Mouse (Mus musculus) heart, embryonic 10.5 days (tissue): Measurements from ENCODE around the gene Cnot3. TPM values are rescaled to one million over a fixed set of nuclear protein-coding genes. Genes with fewer than 3 reads are reported as not detected.
"Not testable (repeated sequence)": the region's sequence is repeated elsewhere in the genome, so short reads cannot be mapped to it uniquely, and the experiment has no call there.

Experiments
- DNase-seq: peaks from one replicate; pipeline ENCODE4 v3.0.0-alpha.2; 2017; ENCODE audit warnings: low spot score
- H3K27ac ChIP-seq: fragments of 300-500 bp; sonication (generic); 2 replicates; pipeline ENCODE4 v1.5.1; 2016; ENCODE audit warnings: mild to moderate bottlenecking
- H3K27me3 ChIP-seq: fragments of 300-500 bp; sonication (generic); 2 replicates; pipeline ENCODE4 v1.6.1; 2016; ENCODE audit warnings: mild to moderate bottlenecking; ENCODE audit not compliant: poor library complexity, insufficient read depth, severe bottlenecking
- H3K36me3 ChIP-seq: fragments of 300-500 bp; sonication (generic); 2 replicates; pipeline ENCODE4 v1.6.1; 2016; ENCODE audit warnings: mild to moderate bottlenecking, moderate library complexity
- H3K4me1 ChIP-seq: fragments of 300-500 bp; sonication (generic); 2 replicates; pipeline ENCODE4 v1.6.1; 2016; ENCODE audit warnings: mild to moderate bottlenecking
- H3K4me3 ChIP-seq: fragments of 300-500 bp; sonication (generic); 2 replicates; pipeline ENCODE4 v1.5.1; 2016; ENCODE audit warnings: mild to moderate bottlenecking, moderate library complexity
- H3K9me3 ChIP-seq: fragments of 300-500 bp; sonication (generic); 2 replicates; pipeline ENCODE4 v1.6.1; 2016; ENCODE audit warnings: mild to moderate bottlenecking, moderate library complexity
- WGBS: fragments of 180-500 bp; shearing (Covaris S2); methylation state at CpG from one replicate; pipeline ENCODE4 v1.1.7; 2016; 5-methylcytosine and 5-hydroxymethylcytosine counted together
- polyA plus RNA-seq: library from polyadenylated mRNA; unstranded; fragments of >200 nt; fragmentation: Nextera tagmentation; extraction: Ambion mirVana; gene quantifications from 2 replicates; pipeline ENCODE4 v1.2.1, GENCODE M21; 2016

Gene Cnot3
- 40.7 and 56.4 TPM in 2 replicates for polyA plus RNA-seq

- Histone ChIP-seq H3K27me3 (no peaks in the 10 kb centered on the region), H3K9me3 (no peaks in the 10 kb centered on the region), H3K36me3 (peaks cover 33% of the 10 kb centered on the region), H3K4me1 (peaks cover 29% of the 10 kb centered on the region), H3K27ac (peak within 1 kb of the TSS; percentile 98), H3K4me3 (peak within 1 kb of the TSS; percentile 98)
- under 1% methylated on average over 58 of the region's 58 CpGs for WGBS
- peak; percentile 100 for DNase-seq
These were observed at the start of gene Cnot3 for GRCm38 (mm10) chr7:3644672-3645487. TSS of gene Cnot3 (plus strand) at chr7:3645268.

GRCm38 (mm10) chr7:3597755-3598154, 47.3 kb upstream of the Cnot3 start:
- H3K4me3 ChIP-seq, H3K27ac ChIP-seq, H3K4me1 ChIP-seq, H3K27me3 ChIP-seq, H3K36me3 ChIP-seq, DNase-seq, H3K9me3 ChIP-seq: not testable (repeated sequence)
- 80% methylated on average over 1 of the region's 1 CpGs for WGBS

DNA sequence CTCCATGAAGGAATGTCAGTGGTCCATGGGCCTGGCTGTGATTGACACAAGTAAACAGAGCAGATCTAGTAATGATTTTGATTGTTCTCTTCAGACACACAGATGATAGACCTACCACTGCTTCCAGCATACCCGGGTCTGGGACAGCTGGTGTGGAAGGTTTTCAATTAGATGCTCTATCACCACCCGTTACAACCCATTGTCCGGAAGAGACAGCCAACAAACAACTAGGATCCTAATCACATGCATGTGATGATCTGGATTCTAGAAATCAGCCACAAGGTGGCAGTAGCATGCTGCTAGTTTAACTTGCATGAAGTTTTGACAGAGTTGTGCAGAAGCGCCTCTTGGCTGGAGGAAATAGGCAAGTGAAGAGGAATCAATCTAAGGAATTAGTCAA, 43.9 kb upstream of the Cnot3 start:
- DNase-seq: no peak

GRCm38 (mm10) chr7:3606798-3607197, 38.3 kb upstream of the Cnot3 start:
- Histone ChIP-seq H3K36me3 (no peaks in the 10 kb centered on the region), H3K4me1 (no peaks in the 10 kb centered on the region), H3K9me3 (no peaks in the 10 kb centered on the region), H3K4me3 (no peak overlapping the region), H3K27ac (no peak overlapping the region), H3K27me3 (no peaks in the 10 kb centered on the region)
- no peak for DNase-seq
- 17% methylated on average over 2 of the region's 2 CpGs for WGBS

More for the DNA sequence above, 43.9 kb upstream of the Cnot3 start:
- H3K27ac ChIP-seq: no peak overlapping the region
- WGBS: 22% methylated on average over 4 of the region's 4 CpGs
- H3K36me3 ChIP-seq: no peaks in the 10 kb centered on the region
- no peak overlapping the region for H3K4me3 ChIP-seq
- H3K27me3 ChIP-seq: no peaks in the 10 kb centered on the region
- H3K9me3 ChIP-seq: no peaks in the 10 kb centered on the region
- no peaks in the 10 kb centered on the region for H3K4me1 ChIP-seq

- H3K36me3 ChIP-seq: no peaks in the 10 kb centered on the region
- no peaks in the 10 kb centered on the region for H3K4me1 ChIP-seq
- H3K27me3 ChIP-seq: no peaks in the 10 kb centered on the region
- WGBS: 82% methylated on average over 6 of the region's 6 CpGs
- no peak for DNase-seq
- no peak overlapping the region for H3K4me3 ChIP-seq
- no peaks in the 10 kb centered on the region for H3K9me3 ChIP-seq
- no peak overlapping the region for H3K27ac ChIP-seq
These were observed 37.7 kb upstream of the Cnot3 start for GRCm38 (mm10) chr7:3607391-3607790.

DNA sequence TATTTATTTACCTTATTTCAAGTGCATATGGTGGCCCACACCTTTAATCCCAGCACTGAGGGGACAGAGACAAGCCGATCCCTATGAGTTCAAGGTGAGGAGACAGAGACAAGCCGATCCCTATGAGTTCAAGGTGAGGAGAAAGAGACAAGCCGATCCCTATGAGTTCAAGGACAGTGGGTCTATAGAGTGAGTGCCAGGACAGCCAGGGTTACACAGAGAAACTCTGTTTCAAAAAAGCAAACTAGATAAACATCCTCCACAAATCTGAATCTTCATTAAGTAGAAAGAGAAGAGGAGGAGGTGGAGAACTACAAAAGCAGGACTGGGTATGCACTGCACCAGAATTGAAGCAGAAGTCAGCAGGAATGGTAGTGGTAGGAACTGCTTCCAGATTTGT, 36.4 kb upstream of the Cnot3 start:
- no peaks in the 10 kb centered on the region for H3K4me1 ChIP-seq
- no peaks in the 10 kb centered on the region for H3K36me3 ChIP-seq
- no peak overlapping the region for H3K27ac ChIP-seq
- no peak overlapping the region for H3K4me3 ChIP-seq
- WGBS: 79% methylated on average over 3 of the region's 3 CpGs
- DNase-seq: no peak
- no peaks in the 10 kb centered on the region for H3K27me3 ChIP-seq
- no peaks in the 10 kb centered on the region for H3K9me3 ChIP-seq

DNA sequence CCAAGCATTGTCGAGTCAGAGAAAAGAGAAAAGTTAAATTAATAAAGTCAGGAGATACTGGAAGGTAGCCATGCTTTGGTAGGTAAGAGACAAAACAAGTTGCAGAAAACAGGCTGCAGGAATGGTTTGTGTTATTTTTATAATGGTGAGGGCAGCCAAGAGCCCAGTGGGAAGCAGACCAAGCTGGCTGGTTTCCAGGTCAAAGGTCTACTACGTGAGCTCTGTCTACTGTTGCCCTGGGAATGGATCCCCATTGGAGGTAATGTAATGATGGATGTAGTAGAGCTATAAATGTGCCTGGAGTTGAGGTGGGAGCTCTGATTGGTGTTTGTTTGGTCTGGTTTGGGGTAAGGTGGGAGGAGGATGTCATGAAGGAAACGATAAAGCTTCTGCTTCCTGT, 36.0 kb upstream of the Cnot3 start:
- Histone ChIP-seq H3K36me3 (no peaks in the 10 kb centered on the region), H3K27ac (no peak overlapping the region), H3K27me3 (no peaks in the 10 kb centered on the region), H3K4me3 (no peak overlapping the region), H3K4me1 (no peaks in the 10 kb centered on the region), H3K9me3 (no peaks in the 10 kb centered on the region)
- DNase-seq: no peak
- WGBS: 67% methylated on average over 3 of the region's 3 CpGs

DNA sequence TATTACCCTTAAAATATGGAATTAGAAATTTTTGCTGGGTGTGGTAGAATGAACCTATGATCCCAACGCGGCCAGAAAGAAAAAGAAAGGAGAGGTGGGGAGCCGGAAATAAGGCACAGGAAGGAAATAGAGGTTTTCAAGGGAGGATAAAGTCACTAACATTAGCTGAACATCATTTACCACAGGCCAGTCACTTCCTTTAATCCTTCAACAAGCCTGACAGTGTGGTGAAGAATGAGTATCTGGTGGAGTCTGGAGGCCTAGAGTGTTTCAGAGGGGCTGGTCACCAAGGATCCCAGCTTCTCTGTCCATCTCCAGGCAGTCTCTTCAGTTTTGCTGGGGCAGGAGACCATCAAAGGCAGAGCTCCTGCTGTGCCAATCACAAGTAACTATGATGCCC, 34.6 kb upstream of the Cnot3 start:
- Histone ChIP-seq H3K27me3 (no peaks in the 10 kb centered on the region), H3K9me3 (no peaks in the 10 kb centered on the region), H3K36me3 (no peaks in the 10 kb centered on the region), H3K4me3 (no peak overlapping the region), H3K27ac (no peak overlapping the region), H3K4me1 (no peaks in the 10 kb centered on the region)
- DNase-seq: no peak
- WGBS: 88% methylated on average over 3 of the region's 3 CpGs

DNA sequence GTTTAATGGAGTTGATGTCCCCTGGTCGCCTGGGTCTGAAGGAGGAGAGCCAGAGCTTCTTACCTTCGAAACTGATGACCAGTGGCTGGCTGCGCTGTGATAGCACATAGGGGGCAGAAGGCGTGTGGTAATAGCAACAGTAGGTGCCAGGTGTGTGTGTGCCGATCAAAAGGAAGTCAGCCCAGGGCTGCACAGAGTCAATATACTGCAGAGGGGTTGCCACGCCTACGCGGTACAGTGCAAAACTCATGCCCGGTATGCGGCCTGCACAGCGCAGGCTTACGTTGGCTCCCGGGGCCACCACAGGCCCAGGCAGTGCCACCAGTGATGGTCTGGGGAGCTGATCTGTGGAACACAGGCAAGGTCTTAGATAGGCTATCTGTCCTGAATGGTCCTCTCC, 34.1 kb upstream of the Cnot3 start:
- no peaks in the 10 kb centered on the region for H3K36me3 ChIP-seq
- no peak overlapping the region for H3K27ac ChIP-seq
- WGBS: 80% methylated on average over 13 of the region's 13 CpGs
- H3K27me3 ChIP-seq: no peaks in the 10 kb centered on the region
- DNase-seq: no peak
- no peak overlapping the region for H3K4me3 ChIP-seq
- no peaks in the 10 kb centered on the region for H3K4me1 ChIP-seq
- no peaks in the 10 kb centered on the region for H3K9me3 ChIP-seq

- 77% methylated on average over 3 of the region's 3 CpGs for WGBS
- Histone ChIP-seq H3K36me3 (peaks cover 5% of the 10 kb centered on the region; the same call in 1 of the 2 replicates), H3K4me3 (no peak overlapping the region), H3K9me3 (no peaks in the 10 kb centered on the region), H3K27ac (no peak overlapping the region), H3K4me1 (peaks cover 6% of the 10 kb centered on the region; the same call in 1 of the 2 replicates), H3K27me3 (no peaks in the 10 kb centered on the region)
- no peak for DNase-seq
These were observed 31.0 kb upstream of the Cnot3 start for GRCm38 (mm10) chr7:3614021-3614420.

DNA sequence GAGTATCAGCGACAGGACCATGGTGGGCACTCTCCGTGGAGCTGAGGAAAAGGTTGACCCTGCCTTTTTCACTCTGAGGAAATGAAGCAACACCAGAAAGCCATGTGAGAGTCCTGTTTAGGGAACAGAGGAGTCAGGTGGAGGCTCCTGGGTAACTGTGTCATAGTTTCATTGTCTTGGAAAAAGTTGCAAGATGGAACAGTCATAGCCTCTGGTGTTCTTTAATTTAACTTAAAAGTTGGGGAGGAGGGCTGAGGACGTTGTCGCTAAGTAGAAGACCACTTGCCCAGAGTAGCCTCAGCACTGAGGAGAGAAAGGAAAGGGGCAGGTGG, 29.0 kb upstream of the Cnot3 start, which contains the start of gene Oscar:
TSS of gene Oscar (minus strand) at position 101 of the 332 bp plus-strand sequence.
- Histone ChIP-seq H3K9me3 (no peaks in the 10 kb centered on the region), H3K27ac (no peak within 1 kb of the TSS), H3K4me1 (peaks cover 6% of the 10 kb centered on the region; the same call in 1 of the 2 replicates), H3K27me3 (no peaks in the 10 kb centered on the region), H3K36me3 (peaks cover 24% of the 10 kb centered on the region), H3K4me3 (peak within 1 kb of the TSS; percentile 87)
- DNase-seq: no peak
- WGBS: 76% methylated on average over 4 of the region's 4 CpGs

DNA sequence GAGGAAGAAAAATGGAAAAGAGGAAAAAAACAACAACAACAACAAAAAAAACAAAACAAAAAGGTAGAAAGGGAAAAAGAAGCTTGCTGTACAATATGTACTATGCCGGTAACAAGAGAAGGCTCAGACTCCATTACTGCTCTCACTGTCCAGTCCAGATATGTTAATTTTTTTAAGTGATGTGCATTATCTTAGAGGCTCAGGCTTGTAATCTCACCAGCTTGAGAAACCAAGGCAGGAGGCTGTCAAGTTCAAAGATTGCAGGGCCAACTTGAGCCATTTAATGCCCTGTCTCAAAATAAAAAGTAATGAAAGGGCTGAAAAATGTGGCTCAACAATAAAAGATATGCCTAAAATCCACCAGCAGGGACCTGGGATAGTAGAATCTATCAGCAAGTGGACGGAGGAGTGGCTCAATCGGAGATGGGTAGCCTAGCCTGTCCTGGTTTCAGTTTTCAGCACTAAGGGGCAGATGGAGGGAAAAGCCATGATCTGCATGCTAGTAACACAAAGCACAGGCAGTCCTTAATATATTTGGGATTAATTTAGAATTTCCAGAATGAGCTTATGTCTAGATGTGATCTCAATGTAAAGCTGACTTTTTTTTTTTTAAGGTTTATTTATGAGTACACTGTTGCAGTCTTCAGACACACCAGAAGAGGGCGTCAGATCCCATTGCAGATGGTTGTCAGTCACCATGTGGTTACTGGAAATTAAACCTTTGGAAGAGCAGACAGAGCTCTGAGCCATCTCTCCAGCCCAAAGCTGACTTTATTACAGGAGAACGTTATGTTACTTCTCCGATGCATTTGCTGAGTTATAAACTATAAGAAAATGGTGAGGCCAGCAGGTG, 28.5 kb upstream of the Cnot3 start:
- Histone ChIP-seq H3K36me3 (peaks cover 24% of the 10 kb centered on the region), H3K4me3 (peak overlapping the region; percentile 87), H3K4me1 (peaks cover 6% of the 10 kb centered on the region; the same call in 1 of the 2 replicates), H3K27ac (no peak overlapping the region), H3K9me3 (no peaks in the 10 kb centered on the region), H3K27me3 (no peaks in the 10 kb centered on the region)
- WGBS: 42% methylated on average over 6 of the region's 6 CpGs
- no peak for DNase-seq
